Mouse (Mus musculus): ENCODE data around the gene Alox5.

Gene Alox5

GRCm38 (mm10) chr6:116386506-116386905 is 74.5 kb downstream of the Alox5 start:
- in situ Hi-C loops (cut with MboI; ENCODE audit: low sequenced_read_pairs): no loop called here

GRCm38 (mm10) chr6:116386045-116386415 is 74.9 kb downstream of the Alox5 start:
- in situ Hi-C loops (cut with MboI; ENCODE audit: low sequenced_read_pairs): no loop called here

- in situ Hi-C loops (cut with MboI; ENCODE audit: low sequenced_read_pairs): no loop called here
Observed at GRCm38 (mm10) chr6:116385194-116386044, 75.6 kb downstream of the Alox5 start.

- in situ Hi-C loops (cut with MboI; ENCODE audit: low sequenced_read_pairs): no loop called here
Observed at GRCm38 (mm10) chr6:116383582-116383981, 77.4 kb downstream of the Alox5 start.

- in situ Hi-C loops (cut with MboI; ENCODE audit: low sequenced_read_pairs): no loop called here
Observed at GRCm38 (mm10) chr6:116381605-116382004, 79.4 kb downstream of the Alox5 start.

GRCm38 (mm10) chr6:116380157-116380556 is 80.8 kb downstream of the Alox5 start:
- in situ Hi-C loops (cut with MboI; ENCODE audit: low sequenced_read_pairs): no loop called here

- in situ Hi-C loops (cut with MboI; ENCODE audit: low sequenced_read_pairs): no loop called here
Observed at GRCm38 (mm10) chr6:116378892-116379291, 82.1 kb downstream of the Alox5 start.

- in situ Hi-C loops (cut with MboI; ENCODE audit: low sequenced_read_pairs): no loop called here
Observed at GRCm38 (mm10) chr6:116374618-116375017, 86.4 kb downstream of the Alox5 start.

GRCm38 (mm10) chr6:116374136-116374535 is 86.8 kb downstream of the Alox5 start:
- in situ Hi-C loops (cut with MboI; ENCODE audit: low sequenced_read_pairs): no loop called here

GRCm38 (mm10) chr6:116371500-116371899 is 89.5 kb downstream of the Alox5 start:
- in situ Hi-C loops (cut with MboI; ENCODE audit: low sequenced_read_pairs): no loop called here

- in situ Hi-C loops (cut with MboI; ENCODE audit: low sequenced_read_pairs): no loop called here
Observed at GRCm38 (mm10) chr6:116370216-116370976, 90.6 kb downstream of the Alox5 start.

GRCm38 (mm10) chr6:116369811-116370210 is 91.2 kb downstream of the Alox5 start:
- in situ Hi-C loops (cut with MboI; ENCODE audit: low sequenced_read_pairs): no loop called here

GRCm38 (mm10) chr6:116367971-116368370 is 93.0 kb downstream of the Alox5 start:
- in situ Hi-C loops (cut with MboI; ENCODE audit: low sequenced_read_pairs): no loop called here

- in situ Hi-C loops (cut with MboI; ENCODE audit: low sequenced_read_pairs): no loop called here
Observed at GRCm38 (mm10) chr6:116361993-116362392, 99.0 kb downstream of the Alox5 start.

- in situ Hi-C loops (cut with MboI; ENCODE audit: low sequenced_read_pairs): no loop called here
Observed at GRCm38 (mm10) chr6:116361463-116361862, 99.5 kb downstream of the Alox5 start.
